Mouse (Mus musculus): ENCODE data around the gene Ubp1.

DNA sequence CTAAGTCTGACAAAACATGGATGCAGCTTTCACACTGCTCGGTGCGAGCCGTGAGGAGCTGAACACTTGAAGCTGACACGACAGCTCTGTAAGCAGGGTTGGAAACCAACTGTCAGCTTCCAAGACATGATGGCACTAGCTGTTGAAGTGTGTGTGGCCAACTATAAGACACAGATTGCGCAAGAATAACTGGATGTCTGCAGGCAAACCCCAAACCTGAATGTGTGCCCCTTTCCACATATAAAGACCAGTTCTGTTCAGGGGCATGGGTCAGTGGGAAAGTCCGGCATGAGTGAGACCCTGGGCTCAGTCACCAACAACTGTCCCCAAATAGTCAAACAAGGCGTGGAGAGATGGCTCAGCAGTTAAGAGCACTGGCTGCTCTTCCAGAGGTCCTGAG, 62.1 kb downstream of the Ubp1 start:
- no peak for TF ChIP-seq CTCF (IDR thresholded peaks at IDR 0.05; ENCODE audit: low read depth)
- TF ChIP-seq EP300 (IDR thresholded peaks at IDR 0.05; ENCODE audit: low read depth): no peak

Measured in liver, postnatal 0 days (tissue).